Mouse (Mus musculus) E14TG2a.4 (cell line): Measurements from ENCODE around the gene Usp7.

Experiments
- CTCF ChIP-seq: conservative IDR thresholded peaks from 2 replicates; pipeline ENCODE4 v1.5.1; 2014; ENCODE audit warnings: low read length
- POU5F1 ChIP-seq: IDR thresholded peaks from 2 replicates; pipeline ENCODE4 v1.6.1; 2014; ENCODE audit warnings: low read length, borderline replicate concordance

- TF ChIP-seq CTCF (no peak), POU5F1 (no peak)
Observed at GRCm38 (mm10) chr16:8699556-8699955, 92.6 kb downstream of the Usp7 start.
